28 mouse cellular contexts compared by ENCODE assay signal in genomic region chr9:114426201-114426600, GRCm38 (mm10). TPM values are rescaled to one million over a fixed set of nuclear protein-coding genes. Genes with fewer than 3 reads are reported as not detected.
A peak's percentile ranks its signal among the peaks of the same experiment; 100 is the strongest.
DNase-seq lines count a peak whose midpoint lies in the region; ATAC-seq and TF ChIP-seq lines count a peak whose summit lies in the region.
"Had no signal": no experiment of that assay in that cellular context is flagged by ENCODE, and none has a peak within 500 bp of the region (broad histone marks: within the 10 kb centered on the region; RNA-seq: fewer than 3 reads in every experiment).

No protein-coding gene starts in this region.

- no peak for DNase-seq in heart, postnatal 25 days (ENCODE audit: low spot score)
- DNase-seq in lung, postnatal 0 days (ENCODE audit: low spot score), result peak; percentile 10
- no peak for DNase-seq in lung, adult 2 months
- peak; percentile 57 for DNase-seq in CD4-positive helper T cell, adult 2 months (ENCODE audit: low read depth, low spot score)
- DNase-seq in lung, postnatal 25 days (ENCODE audit: low spot score), result peak; percentile 9
- no peak for DNase-seq in ovary, postnatal 14 days (ENCODE audit: low spot score)
- DNase-seq: adrenal gland, postnatal 36 days; cerebellum, adult 18-20 months; cerebellum, postnatal 25 days; forebrain, postnatal 0 days; heart, adult 2 months; heart, postnatal 10 days; layer of hippocampus, postnatal 36 days; liver, embryonic 13.5 days; right cerebral cortex, postnatal 25 days; thymus, postnatal 14 days had no signal

- H3K27me3 ChIP-seq in heart, embryonic 12.5 days (replicated peaks), result no peaks in the 10 kb centered on the region
- no peaks in the 10 kb centered on the region for H3K27me3 ChIP-seq in lung, postnatal 0 days (replicated peaks; ENCODE audit: insufficient read depth, low read length)
- H3K27me3 ChIP-seq: embryonic facial prominence, embryonic 15.5 days; forebrain, embryonic 12.5 days; heart, embryonic 13.5 days; hindbrain, embryonic 15.5 days; limb, embryonic 15.5 days; liver, embryonic 13.5 days; midbrain, embryonic 13.5 days; neural tube, embryonic 15.5 days; stomach, embryonic 15.5 days had no signal

- no peak overlapping the region for H3K4me2 ChIP-seq in heart, embryonic 12.5 days
- no peak overlapping the region for H3K4me2 ChIP-seq in lung, postnatal 0 days (replicated peaks; ENCODE audit: low read depth, low read length)
- H3K4me2 ChIP-seq: embryonic facial prominence, embryonic 15.5 days; forebrain, embryonic 12.5 days; heart, embryonic 13.5 days; hindbrain, embryonic 15.5 days; limb, embryonic 15.5 days; liver, embryonic 13.5 days; midbrain, embryonic 13.5 days; neural tube, embryonic 15.5 days; stomach, embryonic 15.5 days had no signal

- H3K36me3 ChIP-seq in heart, embryonic 12.5 days, result peaks cover 48% of the 10 kb centered on the region
- H3K36me3 ChIP-seq in lung, postnatal 0 days (ENCODE audit: insufficient read depth, low read length), result 0 out of 2 replicates have a peak, but pooled peaks cover 3% of the 10 kb centered on the region

- no peak for TF ChIP-seq POLR2A in lung, adult 2 months (IDR thresholded peaks at IDR 0.05; ENCODE audit: borderline replicate concordance, extremely low read depth, low read depth, low read length)

- ATAC-seq in heart, embryonic 12.5 days (ENCODE audit: insufficient number of reproducible peaks, low FRiP score), result peak; percentile 33; the same call in 1 of the 2 replicates
- no peak for ATAC-seq in lung, postnatal 0 days
- ATAC-seq: forebrain, postnatal 0 days; midbrain, embryonic 13.5 days had no signal

- TF ChIP-seq EP300 in lung, postnatal 0 days (IDR thresholded peaks at IDR 0.05), result no peak

- H3K9ac ChIP-seq in heart, embryonic 12.5 days, result no peak overlapping the region
- no peak overlapping the region for H3K9ac ChIP-seq in lung, postnatal 0 days (replicated peaks; ENCODE audit: low read depth)
- H3K9ac ChIP-seq: embryonic facial prominence, embryonic 15.5 days; forebrain, embryonic 12.5 days; forebrain, postnatal 0 days; heart, embryonic 13.5 days; hindbrain, embryonic 15.5 days; limb, embryonic 15.5 days; liver, embryonic 13.5 days; midbrain, embryonic 13.5 days; neural tube, embryonic 15.5 days; stomach, embryonic 15.5 days had no signal

- no peak for TF ChIP-seq CTCF in lung, postnatal 0 days (IDR thresholded peaks at IDR 0.05)
- TF ChIP-seq CTCF in lung, adult 2 months (IDR thresholded peaks at IDR 0.05; ENCODE audit: insufficient read depth, low read length), result no peak

- 0 out of 2 replicates have a peak, but pooled peaks cover 5% of the 10 kb centered on the region for H3K4me1 ChIP-seq in heart, embryonic 12.5 days (replicated peaks)
- H3K4me1 ChIP-seq in lung, postnatal 0 days (ENCODE audit: insufficient read depth, low read depth, low read length), result no peaks in the 10 kb centered on the region
- H3K4me1 ChIP-seq in lung, adult 2 months (ENCODE audit: control insufficient read depth, insufficient read depth, low read length), result no peaks in the 10 kb centered on the region
- H3K4me1 ChIP-seq: embryonic facial prominence, embryonic 10.5 days; embryonic facial prominence, embryonic 15.5 days; forebrain, embryonic 12.5 days; hindbrain, embryonic 15.5 days; limb, embryonic 15.5 days; midbrain, embryonic 13.5 days; neural tube, embryonic 15.5 days; stomach, embryonic 15.5 days had no signal

- intact Hi-C loops in heart, postnatal 25 days (cut with DNase I), result no loop called here

- no peak overlapping the region for H3K27ac ChIP-seq in heart, embryonic 12.5 days (ENCODE audit: poor library complexity, severe bottlenecking)
- no peak overlapping the region for H3K27ac ChIP-seq in lung, postnatal 0 days (ENCODE audit: low read length)
- H3K27ac ChIP-seq: embryonic facial prominence, embryonic 10.5 days; embryonic facial prominence, embryonic 15.5 days; forebrain, embryonic 12.5 days; heart, adult 2 months; heart, embryonic 13.5 days; hindbrain, embryonic 10.5 days; hindbrain, embryonic 15.5 days; limb, embryonic 10.5 days; limb, embryonic 15.5 days; liver, embryonic 13.5 days; midbrain, embryonic 13.5 days; neural tube, embryonic 15.5 days; stomach, embryonic 15.5 days had no signal

- peaks cover 8% of the 10 kb centered on the region for H3K9me3 ChIP-seq in heart, embryonic 12.5 days (replicated peaks)
- H3K9me3 ChIP-seq in lung, postnatal 0 days (ENCODE audit: low read length), result no peaks in the 10 kb centered on the region
- H3K9me3 ChIP-seq: hindbrain, embryonic 15.5 days; neural tube, embryonic 15.5 days; stomach, embryonic 15.5 days had no signal

- no peak overlapping the region for H3K4me3 ChIP-seq in heart, embryonic 12.5 days
- H3K4me3 ChIP-seq in lung, postnatal 0 days (ENCODE audit: low read depth, low read length), result no peak overlapping the region
- no peak overlapping the region for H3K4me3 ChIP-seq in lung, adult 2 months (replicated peaks; ENCODE audit: extremely low read depth, low read depth, low read length)
- H3K4me3 ChIP-seq: embryonic facial prominence, embryonic 10.5 days; embryonic facial prominence, embryonic 15.5 days; forebrain, embryonic 12.5 days; heart, adult 2 months; heart, embryonic 13.5 days; hindbrain, embryonic 10.5 days; hindbrain, embryonic 15.5 days; limb, embryonic 10.5 days; limb, embryonic 15.5 days; liver, embryonic 13.5 days; midbrain, embryonic 13.5 days; neural tube, embryonic 15.5 days; stomach, embryonic 15.5 days had no signal

- WGBS in heart, embryonic 12.5 days, result 75% methylated on average over 5 of the region's 5 CpGs
- WGBS in lung, postnatal 0 days, result 71% methylated on average over 5 of the region's 5 CpGs
- 82% methylated on average over 5 of the region's 5 CpGs for WGBS in lung, adult 2 months

RNA-seq across cellular contexts. Expression of gene Tmppe, which starts 25.3 kb away (rescaled TPM):
- polyA plus RNA-seq in heart, embryonic 12.5 days (2016; fragmentation: Nextera tagmentation; extraction: Ambion mirVana), result 11.4 and 11.9 TPM in 2 replicates
- total RNA-seq in heart, postnatal 25 days (2021), result 1 to 10 TPM; 3.4 to 4.2 TPM
- polyA plus RNA-seq in lung, postnatal 0 days (2015; fragmentation: Nextera tagmentation; extraction: Ambion mirVana), result 5.5 TPM in 2 replicates
- 9.7 and 9.8 TPM in 2 replicates for polyA plus RNA-seq in lung, adult 2 months (2012; rRNA removed)

RNA-seq across cellular contexts. Expression of gene Glb1, which starts 25.3 kb away (rescaled TPM):
- polyA plus RNA-seq in heart, embryonic 12.5 days (2016; fragmentation: Nextera tagmentation; extraction: Ambion mirVana), result 46.2 and 47.3 TPM in 2 replicates
- total RNA-seq in heart, postnatal 25 days (2021), result 10 to 100 TPM; 14.8 to 16.3 TPM
- 23.3 and 23.4 TPM in 2 replicates for polyA plus RNA-seq in lung, postnatal 0 days (2015; fragmentation: Nextera tagmentation; extraction: Ambion mirVana)
- 24.9 and 26.8 TPM in 2 replicates for polyA plus RNA-seq in lung, adult 2 months (2012; rRNA removed)

RNA-seq across cellular contexts. Expression of gene Crtap, which starts 35.7 kb away (rescaled TPM):
- 144 and 150 TPM in 2 replicates for polyA plus RNA-seq in heart, embryonic 12.5 days (2016; fragmentation: Nextera tagmentation; extraction: Ambion mirVana)
- 10 to 100 TPM; 30.4 to 32.4 TPM for total RNA-seq in heart, postnatal 25 days (2021)
- 83.8 and 84.8 TPM in 2 replicates for polyA plus RNA-seq in lung, postnatal 0 days (2015; fragmentation: Nextera tagmentation; extraction: Ambion mirVana)
- polyA plus RNA-seq in lung, adult 2 months (2012; rRNA removed), result 83.2 and 106 TPM in 2 replicates

Comparison
In these comparisons a context has a peak if more than half of its experiments do, and no peak if none do; other contexts are left out.
1. DNase-seq: peak in lung, postnatal 0 days (single experiment), CD4-positive helper T cell, adult 2 months (single experiment) and lung, postnatal 25 days (single experiment); none in heart, postnatal 25 days (single experiment), lung, adult 2 months (single experiment) and ovary, postnatal 14 days (single experiment).